Mouse (Mus musculus) splenic B cell, adult 2 months (primary cell): ENCODE measurements around the gene B4gat1.
"Not testable (repeated sequence)": the region's sequence is repeated elsewhere in the genome, so short reads cannot be mapped to it uniquely, and the experiment has no call there.

Experiments
- DNase-seq: peaks from one replicate; pipeline ENCODE4 v3.0.0-alpha.2; 2011; ENCODE audit warnings: low read depth, low spot score
- H3K27me3 ChIP-seq: 2 replicates; pipeline ENCODE4 v1.6.1; 2012; ENCODE audit warnings: mild to moderate bottlenecking, low read length, moderate library complexity, mixed read lengths; ENCODE audit not compliant: control insufficient read depth, poor library complexity, insufficient read depth, severe bottlenecking
- H3K36me3 ChIP-seq: 2 replicates; pipeline ENCODE4 v1.6.1; 2012; ENCODE audit warnings: mild to moderate bottlenecking, low read length, moderate library complexity, mixed read lengths; ENCODE audit not compliant: control insufficient read depth, poor library complexity, insufficient read depth, severe bottlenecking

The B4gat1 gene

DNA sequence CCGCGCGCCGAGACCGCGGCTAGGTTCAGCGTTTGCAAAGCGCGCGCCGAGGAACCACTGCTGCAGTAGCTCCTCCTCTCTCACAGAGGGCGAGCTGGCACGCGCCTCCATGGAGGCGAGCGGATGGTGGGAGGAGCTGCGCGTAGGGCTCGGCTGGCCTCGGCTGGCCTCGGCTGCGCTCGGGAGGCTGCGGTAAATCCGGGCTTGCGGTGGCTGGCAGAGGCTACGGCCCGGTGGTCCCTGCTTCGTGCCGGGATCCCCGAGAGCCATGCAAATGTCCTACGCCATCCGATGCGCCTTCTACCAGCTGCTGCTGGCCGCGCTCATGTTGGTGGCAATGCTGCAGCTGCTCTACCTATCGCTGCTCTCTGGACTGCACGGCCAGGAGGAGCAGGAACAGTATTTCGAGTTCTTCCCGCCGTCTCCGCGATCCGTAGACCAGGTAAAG lies at the start of gene B4gat1, which contains the start of gene AC124502.3:
B4gat1 (plus strand) TSS at position 118 of the 448 bp plus-strand sequence.
AC124502.3 (plus strand) TSS at position 183 of the 448 bp plus-strand sequence.
- Histone ChIP-seq H3K36me3 (no peaks in the 10 kb centered on the region), H3K27me3 (no peaks in the 10 kb centered on the region)
- peak; percentile 89 for DNase-seq

DNA sequence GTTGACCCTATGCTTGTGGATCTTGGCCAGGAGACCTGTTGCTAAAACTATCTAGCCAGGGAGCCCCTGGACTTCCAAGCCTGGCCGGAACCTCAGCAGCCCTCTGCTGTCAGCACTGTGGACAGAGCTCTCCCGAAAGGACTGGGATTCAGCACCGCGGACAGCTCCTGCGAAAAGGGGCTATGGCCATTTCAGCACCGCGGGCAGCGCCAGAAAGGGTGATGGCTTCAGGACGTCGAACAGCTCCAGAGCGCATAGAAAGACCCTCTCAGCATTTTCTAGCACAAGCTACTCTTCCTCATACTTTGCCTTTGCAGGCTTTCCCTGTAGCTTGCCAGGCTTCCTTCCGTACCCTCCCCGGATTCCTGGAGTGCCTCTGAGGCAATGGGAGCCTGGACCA lies 49.6 kb upstream of the B4gat1 start:
- no peaks in the 10 kb centered on the region; the same call in 1 of the 2 replicates for H3K27me3 ChIP-seq
- peak; percentile 75 for DNase-seq

DNA sequence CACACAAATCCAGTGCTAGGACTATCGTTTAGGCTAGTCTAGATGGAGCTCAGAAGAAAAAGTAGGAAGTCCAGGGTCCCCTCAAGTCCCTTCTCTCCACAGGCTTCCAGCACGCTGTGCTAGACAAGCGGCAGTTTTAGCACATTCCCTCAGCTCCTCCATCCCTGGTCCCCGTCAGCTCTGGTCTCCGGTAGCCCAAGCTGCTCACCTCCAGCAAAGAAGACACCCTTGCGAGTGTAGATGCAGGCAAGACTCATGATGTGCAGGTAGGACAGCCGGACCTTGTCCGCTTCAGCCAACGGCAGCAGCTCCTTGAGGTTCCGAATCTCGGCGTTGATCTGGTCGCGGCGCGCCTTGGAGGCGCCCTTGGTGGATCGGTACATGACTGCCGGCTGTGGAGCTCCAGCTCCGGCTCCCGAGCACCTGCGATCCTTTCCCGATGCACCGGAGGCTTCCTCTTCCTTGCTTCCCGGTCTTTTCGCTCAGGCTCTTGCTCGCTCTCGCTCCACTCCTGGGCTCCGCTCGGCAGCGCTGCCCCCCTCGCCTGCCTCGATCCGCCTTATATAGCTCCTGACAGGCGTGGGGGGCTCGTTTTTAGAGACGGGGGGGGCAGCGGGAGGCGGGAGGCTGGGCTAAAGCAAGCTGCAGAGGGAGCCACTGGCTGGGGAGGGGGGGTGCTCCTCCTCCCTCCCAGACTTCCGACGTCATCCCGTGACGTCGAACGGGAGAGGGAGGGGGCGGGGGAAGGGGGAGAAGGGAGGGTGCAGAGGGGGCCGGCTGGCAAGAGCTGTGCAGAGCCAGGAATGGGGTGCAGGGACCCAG lies 49.0 kb upstream of the B4gat1 start:
- DNase-seq, result no peak
- H3K27me3 ChIP-seq, result no peaks in the 10 kb centered on the region; the same call in 1 of the 2 replicates
- no peaks in the 10 kb centered on the region for H3K36me3 ChIP-seq

More for the DNA sequence above, 49.6 kb upstream of the B4gat1 start:
- H3K36me3 ChIP-seq, result no peaks in the 10 kb centered on the region

DNA sequence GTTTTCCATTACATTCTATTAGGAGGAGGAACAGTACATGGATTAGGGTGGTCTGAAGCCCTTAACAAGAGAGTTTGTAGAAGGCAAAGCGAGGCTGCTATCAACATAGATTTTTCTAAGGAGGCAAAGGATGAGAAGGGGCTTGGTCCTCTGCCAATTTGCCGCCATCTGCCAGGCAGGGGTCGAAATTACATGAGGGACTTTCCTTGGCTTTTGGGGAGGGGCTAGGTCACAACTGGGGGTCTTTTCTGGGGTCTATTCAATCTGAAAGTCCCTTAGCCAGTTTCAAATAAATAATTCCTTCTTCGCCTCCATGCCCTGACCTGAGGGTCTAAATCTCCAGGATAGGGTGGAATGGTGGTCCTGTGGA lies 48.4 kb upstream of the B4gat1 start, which contains the start of gene Npas4:
Npas4 (minus strand) TSS at position 61 of the 370 bp plus-strand sequence.
- no peak for DNase-seq
- Histone ChIP-seq H3K27me3 (no peaks in the 10 kb centered on the region; the same call in 1 of the 2 replicates), H3K36me3 (no peaks in the 10 kb centered on the region)

DNA sequence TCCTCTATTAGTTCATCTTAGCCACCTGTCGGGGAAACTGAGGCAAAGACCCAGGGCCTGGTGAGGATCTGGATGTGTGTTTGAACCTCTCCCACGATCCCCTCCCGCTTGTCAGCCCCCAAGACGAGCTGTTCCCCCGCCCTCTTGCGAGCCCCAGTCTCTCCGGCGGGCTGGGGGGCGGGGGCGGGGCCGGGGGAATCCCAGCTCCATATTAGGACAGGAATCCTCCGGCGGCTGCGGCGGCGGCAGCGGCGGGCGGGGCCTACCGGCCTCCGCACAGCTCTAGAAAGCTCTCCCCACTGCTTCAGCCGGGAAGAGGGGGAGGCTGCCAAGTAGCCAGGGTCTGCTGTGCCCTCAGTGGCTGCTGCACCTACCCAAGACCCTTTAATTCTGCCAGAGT lies 47.9 kb upstream of the B4gat1 start:
- no peak for DNase-seq
- H3K36me3 ChIP-seq, result no peaks in the 10 kb centered on the region
- no peaks in the 10 kb centered on the region; the same call in 1 of the 2 replicates for H3K27me3 ChIP-seq

DNA sequence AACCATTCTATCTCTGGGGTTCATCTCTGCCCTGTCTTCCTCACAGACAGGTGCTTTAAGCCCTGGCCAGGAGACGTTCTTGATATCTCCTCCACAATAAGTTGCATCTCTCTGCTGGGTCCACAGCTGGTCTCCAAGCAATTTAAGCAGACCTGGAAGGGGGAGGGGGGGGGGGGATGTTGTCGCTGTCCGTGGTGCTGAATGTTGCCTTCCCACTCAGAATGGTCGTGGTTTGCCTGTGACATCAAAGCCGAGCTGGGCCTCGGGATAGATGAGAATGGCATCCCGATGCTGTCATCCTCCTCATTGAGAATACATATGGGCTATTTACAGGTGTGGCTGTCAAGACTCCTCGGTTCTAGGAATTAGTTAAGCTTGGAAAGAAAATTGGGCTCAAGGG lies 46.3 kb upstream of the B4gat1 start:
- Histone ChIP-seq H3K36me3 (no peaks in the 10 kb centered on the region), H3K27me3 (no peaks in the 10 kb centered on the region; the same call in 1 of the 2 replicates)
- peak; percentile 25 for DNase-seq

DNA sequence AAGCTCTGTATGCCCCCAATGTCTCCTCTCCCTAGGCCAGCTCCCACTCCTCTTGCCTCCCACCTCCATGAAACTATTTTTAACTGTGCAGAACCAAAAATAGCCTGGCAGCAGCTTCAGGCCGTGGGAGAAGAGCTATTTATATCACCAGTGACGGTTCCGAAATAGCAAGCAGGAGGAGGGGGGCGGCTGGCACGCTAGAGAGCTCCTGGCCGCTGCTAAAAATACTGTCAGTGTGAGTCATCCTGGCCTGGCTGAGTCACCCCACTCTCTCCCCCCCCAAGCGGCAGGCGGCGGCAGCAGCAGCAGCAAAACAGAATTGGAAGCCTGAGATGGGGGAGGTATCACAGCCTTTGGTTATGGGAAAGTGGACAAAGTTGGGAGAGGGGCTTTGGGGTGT lies 45.7 kb upstream of the B4gat1 start:
- peak; percentile 24 for DNase-seq

DNA sequence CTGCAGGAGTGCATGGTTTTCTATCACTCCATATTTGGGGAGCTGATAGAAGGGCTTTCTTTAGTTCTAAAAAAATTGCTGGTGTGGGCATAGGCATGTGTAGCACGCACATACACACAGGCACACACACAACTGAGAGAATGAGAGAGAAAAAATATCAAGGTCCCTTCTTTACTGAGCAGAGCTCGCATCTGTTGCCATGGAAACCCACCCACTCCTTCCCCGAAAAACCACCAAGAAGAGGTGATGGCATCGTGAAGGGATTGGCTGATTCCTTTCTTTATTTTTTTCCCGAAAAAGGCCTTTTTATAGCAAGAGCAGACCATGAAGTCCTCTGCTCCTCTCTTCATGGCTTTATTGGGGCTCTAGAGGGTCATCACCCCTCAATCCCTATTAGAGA lies 44.6 kb upstream of the B4gat1 start:
- DNase-seq, result no peak
- Histone ChIP-seq H3K27me3 (no peaks in the 10 kb centered on the region; the same call in 1 of the 2 replicates), H3K36me3 (no peaks in the 10 kb centered on the region)

More for the DNA sequence above, 45.7 kb upstream of the B4gat1 start:
- H3K27me3 ChIP-seq, result no peaks in the 10 kb centered on the region; the same call in 1 of the 2 replicates
- no peaks in the 10 kb centered on the region for H3K36me3 ChIP-seq

DNA sequence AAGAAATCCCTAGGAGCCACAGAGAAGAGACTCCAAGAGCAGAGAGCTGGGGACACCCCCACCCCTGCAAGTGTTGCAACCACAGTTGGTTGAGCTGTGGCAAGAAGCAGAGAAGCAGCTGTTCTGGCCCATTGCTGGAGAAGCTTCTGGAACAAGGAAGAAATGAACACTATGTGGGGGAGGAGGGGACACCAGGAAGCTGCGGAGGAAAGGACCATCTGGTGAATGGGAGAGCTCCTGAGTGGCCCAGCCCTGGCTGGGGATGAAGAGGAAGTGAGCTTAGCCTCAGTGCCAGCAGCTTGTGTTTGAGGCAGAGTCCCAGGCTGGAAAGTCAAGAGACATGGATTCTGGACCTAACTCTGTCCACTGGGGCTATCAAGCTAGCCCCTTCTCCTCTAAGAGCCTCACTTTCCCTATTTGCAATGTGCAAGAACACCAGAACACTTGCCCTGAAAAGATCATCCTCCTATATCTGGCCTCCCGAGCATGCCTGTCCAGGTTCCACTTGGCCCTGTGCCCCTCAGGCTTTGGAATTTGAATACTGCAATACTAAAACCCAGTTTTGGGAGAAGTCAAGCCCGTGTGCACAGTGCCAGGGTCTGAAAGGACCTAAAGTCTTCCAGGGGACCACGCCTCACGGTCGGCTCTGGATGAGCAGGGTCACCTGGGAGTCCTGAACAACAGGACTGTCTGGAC lies 39.0 kb upstream of the B4gat1 start:
- DNase-seq, result no peak
- Histone ChIP-seq H3K27me3 (no peaks in the 10 kb centered on the region), H3K36me3 (no peaks in the 10 kb centered on the region)

DNA sequence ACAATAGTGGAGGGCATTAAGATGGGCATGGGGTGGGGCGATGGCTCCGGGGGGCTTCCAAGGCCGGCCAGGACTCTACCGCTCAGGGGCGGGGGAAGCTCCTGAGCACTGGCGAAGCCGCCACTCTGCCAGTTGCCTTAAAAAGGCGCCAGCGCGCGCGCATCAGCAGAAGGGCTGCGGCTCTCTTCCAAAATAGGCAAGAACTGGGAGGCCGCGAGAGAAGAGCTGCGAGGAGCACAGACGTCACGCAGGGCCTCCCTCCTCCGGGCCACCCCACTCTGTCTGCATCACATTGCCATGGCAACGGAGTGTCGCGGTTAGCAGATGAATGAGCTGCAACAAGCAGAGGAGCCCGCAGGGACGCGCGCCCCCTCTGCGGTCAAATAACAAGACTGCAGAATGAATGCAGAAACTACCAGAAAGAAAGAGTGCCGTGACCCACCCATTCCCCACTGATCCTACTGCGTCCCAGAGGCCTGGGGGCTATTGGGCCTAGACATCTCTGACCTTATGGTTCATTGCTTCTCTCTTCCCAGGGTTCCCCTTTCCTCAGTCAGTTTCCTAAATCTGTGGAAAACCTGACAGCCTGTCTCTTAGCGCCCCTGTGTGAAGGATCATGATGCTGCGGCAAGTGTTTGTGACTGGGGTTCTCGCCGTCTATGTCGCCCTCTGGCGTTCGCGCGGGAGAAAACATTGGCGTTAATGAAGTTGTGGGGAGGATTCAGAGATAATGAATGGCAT lies 36.8 kb upstream of the B4gat1 start:
- no peaks in the 10 kb centered on the region for H3K36me3 ChIP-seq
- peak; percentile 86 for DNase-seq
- H3K27me3 ChIP-seq, result no peaks in the 10 kb centered on the region

DNA sequence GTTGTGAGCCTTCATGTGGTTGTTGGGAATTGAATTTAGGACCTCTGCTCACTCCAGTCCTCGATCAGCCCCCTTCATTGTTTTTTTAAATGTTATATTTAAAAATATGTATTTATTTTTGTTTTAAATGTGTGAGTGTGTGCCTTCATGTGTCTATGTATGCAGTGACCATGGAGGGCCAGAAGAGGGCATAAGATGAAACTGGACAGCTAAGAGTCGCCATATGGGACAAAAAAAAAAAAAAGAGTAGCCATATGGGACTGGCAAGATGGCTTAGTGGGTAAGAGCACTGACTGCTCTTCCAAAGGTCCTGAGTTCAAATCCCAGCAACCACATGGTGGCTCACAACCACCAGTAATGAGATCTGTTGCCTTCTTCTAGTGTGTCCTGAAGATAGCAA lies 35.0 kb upstream of the B4gat1 start:
- H3K36me3 ChIP-seq, H3K27me3 ChIP-seq: not testable (repeated sequence)
- DNase-seq, result peak; percentile 22

DNA sequence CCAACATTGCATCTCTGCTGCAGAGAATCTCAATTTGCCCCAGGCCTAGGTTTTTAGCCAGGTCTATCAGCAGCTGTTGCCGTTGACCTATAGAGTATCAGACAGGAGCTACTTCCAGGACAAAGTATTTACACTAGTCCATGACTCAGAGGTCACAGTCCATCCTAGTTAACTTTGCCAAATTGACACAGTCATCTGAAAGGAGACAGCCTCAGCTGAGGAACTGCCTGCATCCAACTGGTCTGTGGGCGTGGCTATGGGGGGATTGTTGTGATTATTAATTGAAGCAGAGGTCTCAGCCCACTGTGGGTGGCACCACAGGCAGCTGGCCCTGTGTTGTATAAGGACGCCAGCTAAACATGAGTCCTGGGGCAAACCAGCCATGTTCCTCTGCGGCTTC lies 33.7 kb upstream of the B4gat1 start:
- no peak for DNase-seq
- H3K36me3 ChIP-seq, result no peaks in the 10 kb centered on the region
- H3K27me3 ChIP-seq, result no peaks in the 10 kb centered on the region

DNA sequence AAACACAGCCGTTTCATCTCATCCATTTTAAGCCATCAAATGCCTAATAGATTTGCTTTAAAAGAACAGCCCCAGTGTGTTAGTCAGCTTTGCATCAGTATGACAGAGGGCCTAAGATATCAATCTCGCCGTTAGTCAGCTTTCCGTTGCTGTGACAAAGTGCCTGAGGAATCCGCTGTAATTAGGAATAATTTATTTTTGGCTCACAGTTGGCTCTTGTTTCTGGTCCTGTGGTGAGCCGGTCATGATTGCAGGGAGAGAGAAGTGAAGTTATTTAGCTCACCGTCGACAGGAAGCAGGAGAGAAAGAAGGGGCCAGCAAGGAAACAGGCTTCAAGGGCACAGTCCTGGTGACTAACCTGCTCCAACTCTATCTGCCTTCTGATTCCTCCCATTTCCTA lies 25.5 kb upstream of the B4gat1 start:
- no peak for DNase-seq
- Histone ChIP-seq H3K36me3 (no peaks in the 10 kb centered on the region), H3K27me3 (no peaks in the 10 kb centered on the region)

DNA sequence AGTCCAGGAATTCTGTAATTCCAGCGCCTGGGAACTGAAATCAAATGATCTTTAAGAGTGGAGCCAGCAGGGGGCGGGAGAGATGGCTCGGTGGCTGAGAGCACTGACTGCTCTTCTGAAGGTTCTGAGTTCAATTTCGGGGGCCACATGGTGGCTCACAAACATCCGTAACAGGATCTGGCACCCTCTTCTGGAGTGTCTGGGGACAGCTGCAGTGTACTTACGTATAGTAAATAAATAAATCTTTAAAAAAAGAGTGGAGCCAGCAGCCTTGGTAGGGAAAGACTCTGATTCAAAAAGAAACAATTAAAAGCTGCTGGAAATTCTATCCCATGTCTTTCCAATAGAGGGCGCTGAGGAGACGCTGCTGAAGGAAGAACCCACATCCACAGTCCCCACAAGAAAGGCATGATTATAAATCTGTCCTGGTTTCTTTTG lies 23.6 kb upstream of the B4gat1 start:
- peak; percentile 74 for DNase-seq
- H3K36me3 ChIP-seq, result no peaks in the 10 kb centered on the region
- H3K27me3 ChIP-seq, result no peaks in the 10 kb centered on the region
